Mouse (Mus musculus) cerebellum, adult 9-11 months (tissue): Measurements from ENCODE around the gene Galk2.

Experiments
- DNase-seq: peaks from one replicate; pipeline ENCODE4 v3.0.0; 2022

Gene Galk2

DNA sequence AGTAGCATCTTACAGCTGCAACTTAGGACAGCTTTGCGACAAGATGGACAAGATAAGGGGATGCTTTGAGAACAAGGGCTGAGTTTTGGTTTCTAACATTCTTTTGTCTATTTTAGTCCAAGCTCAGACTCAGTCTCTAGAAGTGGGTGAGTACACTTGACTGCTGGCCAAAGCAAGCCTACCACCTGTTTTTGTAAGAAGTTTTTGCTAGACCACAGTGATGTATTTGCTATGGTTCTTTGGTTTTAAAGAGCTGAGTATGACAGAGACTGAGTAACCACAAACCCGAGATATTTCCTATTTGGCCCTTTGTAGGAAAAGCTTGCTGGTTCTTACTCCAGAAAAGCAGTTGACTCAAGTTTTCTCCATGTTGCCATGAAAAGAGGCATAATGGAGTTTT is 89.3 kb downstream of the Galk2 start:
- DNase-seq: no peak

DNA sequence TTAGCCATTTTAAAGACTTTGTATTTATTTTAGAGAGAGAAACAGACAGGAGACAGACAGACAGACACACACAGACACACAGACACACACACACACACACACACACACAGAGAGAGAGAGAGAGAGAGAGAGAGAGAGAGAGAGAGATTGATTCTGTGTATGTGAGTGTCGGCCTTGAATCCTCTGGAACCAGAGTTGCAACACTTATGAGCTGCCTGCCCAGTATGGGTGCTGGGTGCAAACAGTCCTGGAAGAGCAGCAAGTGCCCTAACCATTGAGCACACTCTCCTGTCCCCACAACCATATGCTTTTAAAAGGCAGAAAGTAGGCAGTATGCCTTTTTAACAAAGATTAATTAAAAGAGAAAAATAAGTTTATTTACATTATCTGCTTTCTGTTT is 109.9 kb downstream of the Galk2 start:
- DNase-seq: no peak

DNA sequence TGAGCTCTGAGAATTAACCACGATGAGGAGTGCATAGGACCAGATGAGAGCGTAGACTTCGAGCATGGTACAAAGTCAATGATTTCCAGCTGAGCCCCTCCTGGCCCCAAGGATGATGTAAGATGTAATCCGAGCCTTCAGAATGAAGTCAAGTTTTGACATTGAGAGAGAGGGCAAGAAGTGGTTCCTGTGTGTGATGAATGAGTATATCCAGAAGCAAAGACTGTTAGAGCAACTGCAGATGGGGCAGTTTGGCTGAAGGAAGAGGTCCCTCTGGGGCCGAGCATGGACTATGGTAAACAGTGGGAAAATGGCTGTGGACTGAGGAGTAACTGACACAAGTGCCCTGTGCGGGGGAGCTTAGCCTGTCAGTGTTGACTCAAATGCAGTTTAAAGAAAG is 114.3 kb downstream of the Galk2 start:
- no peak for DNase-seq

DNA sequence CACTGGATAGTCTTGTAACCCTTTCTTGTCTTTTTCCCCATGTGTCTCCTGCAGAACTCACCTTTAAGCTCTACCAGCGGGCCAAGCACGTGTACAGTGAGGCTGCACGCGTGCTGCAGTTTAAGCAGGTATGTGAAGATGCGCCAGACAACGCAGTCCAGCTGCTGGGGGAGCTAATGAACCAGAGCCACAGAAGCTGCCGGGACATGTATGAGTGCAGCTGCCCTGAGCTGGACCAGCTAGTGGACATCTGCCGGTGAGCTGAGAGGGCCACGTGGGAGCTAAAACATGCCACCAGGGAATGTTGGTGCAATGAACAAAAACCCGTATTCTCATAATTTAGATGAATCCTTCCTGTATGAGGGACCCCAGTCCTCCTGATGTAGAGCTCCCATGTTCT is 116.3 kb downstream of the Galk2 start:
- DNase-seq: no peak

DNA sequence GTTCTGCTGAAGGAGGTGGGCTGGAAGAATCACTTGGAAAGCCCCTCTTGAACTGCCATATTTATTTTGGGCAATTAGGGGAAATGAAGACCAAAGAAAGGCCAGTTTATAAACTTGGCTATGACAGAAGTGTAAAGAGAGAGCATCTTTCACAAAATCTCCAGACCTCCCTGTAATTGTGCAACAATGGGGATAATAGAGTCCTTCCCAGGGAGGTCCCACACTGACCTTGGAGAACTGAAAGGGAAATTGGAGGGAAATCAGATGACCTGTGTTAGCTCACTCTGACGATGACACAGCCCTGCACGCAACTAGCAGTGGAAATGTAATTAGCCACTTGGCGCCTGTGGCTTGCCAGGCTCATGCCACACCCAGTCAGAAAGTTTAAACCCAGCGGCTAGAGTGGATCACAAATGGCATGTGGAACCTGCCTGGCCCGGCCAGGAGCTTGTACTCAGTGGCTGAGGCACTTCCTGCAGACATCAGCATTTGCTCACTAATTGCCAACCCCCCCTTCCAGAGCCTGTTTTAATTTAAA is 117.0 kb downstream of the Galk2 start:
- no peak for DNase-seq

DNA sequence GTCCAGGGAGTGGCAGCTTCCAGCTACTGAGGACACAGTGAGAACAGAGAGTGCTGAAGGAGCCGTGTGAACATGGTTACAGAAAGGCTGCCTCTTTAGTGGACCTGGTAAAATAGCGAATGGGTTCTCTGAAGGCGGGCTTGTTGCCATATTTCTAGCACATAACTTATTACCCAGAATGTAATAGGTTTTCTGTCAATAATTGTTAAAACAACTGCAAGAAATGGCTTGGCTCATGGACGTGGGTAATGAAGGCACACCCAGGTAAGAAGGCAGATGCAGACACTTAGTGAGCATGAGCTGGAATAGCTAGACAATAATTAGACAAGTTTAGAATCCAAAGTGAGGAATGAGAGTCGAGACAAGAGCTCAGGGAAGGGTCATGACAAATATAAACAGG is 143.4 kb downstream of the Galk2 start:
- no peak for DNase-seq

DNA sequence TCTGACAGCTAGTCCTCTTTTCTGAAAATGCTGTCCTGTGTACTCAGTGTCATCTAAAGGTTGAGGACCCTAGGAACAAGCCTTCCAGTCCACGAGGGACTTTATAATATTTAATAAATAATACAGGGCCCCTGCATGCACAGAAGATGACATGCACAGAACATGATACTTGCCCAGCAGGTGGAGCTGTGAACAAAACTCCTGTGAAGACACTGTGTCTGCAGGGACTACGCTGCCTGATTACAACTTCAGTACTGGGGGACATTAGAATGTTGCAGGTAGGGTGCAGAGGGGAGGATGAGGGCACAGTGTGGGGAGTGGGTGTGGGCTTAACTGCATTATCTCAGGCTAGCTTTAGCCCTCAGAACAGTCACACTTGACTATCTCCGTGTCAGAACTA is 147.2 kb downstream of the Galk2 start:
- DNase-seq: peak; percentile 12

DNA sequence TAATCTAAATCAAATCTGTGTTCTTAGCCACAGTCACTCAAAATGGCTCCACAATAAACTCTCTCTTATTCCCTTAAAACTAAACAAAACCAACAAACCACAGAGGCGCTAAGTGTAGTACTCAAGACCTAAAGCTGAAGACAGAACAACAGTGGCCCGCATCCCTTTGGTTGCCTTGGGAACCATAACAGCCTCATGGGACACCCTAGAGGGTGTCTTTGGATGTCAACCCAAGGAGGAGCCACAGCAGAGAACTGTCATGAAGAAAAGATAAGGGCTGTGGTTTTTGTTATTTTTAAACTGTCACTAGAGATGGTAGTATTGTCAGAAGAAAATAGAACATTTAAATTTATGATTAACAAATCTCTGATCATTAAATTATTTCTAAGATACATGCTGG is 147.8 kb downstream of the Galk2 start:
- DNase-seq: no peak

DNA sequence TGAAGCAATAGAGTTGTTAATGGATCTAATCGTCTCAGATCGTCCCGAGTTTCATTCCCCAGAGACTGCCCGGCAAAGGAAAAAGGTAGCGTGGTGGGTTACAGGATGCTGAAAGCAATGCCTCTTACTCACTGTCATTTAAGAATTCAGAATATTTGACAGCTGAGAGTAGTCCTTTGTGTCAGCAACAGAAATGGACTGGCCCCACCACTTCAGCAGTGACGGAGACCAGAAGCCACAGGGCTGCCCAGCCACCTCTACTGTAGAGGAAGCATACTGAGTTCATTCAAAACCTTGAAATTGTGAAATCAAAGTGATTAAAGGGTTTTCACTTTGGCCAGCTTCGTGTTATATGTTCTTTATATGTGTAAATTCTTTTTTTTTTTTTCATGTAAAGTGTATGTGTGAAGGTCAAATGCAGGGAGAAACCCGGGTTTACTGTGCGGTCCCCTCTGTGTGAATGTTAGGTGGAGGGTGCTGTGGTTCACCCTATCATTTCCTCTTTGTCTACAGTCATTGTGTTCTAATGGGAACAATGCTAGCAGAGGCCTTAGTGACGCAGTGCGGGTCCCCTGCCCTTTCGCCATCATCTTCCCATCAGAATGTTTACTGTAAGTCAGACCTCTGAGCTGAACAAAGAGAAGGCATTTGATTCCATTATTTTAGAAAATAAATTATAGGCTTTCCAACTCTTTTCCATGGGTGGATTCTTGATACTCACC is 156.2 kb downstream of the Galk2 start:
- no peak for DNase-seq

DNA sequence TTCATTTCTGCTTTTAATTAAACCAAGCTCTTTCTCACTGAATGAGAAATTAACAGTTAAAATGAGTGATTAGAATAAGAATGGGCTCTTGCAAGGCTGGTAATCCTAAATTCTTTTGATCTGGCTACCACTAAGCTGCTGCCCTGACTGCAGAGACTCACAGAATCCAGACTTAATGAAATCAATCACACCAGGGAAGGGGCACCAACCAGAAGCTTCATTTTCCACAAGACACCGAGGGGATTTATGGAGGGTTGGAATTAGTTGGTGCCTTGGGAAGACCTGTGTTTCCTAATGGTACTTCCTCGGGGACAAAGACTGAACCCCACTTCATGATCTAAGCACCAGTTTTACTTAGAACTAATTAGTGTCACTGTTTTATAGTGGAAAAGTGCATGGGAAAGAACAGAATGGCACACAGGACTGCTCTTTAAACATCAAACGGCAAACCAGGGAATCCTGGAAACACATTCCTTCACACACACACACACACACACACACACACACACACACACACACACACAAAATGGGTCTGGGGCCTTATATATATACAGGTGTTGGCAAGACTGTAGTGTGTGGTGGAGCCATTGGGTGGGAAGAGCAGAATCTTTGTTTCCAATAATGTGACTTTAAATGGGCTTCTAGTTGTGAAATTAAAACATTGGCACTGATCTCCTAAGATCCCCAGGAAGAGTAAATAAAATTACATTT is 157.0 kb downstream of the Galk2 start:
- no peak for DNase-seq

DNA sequence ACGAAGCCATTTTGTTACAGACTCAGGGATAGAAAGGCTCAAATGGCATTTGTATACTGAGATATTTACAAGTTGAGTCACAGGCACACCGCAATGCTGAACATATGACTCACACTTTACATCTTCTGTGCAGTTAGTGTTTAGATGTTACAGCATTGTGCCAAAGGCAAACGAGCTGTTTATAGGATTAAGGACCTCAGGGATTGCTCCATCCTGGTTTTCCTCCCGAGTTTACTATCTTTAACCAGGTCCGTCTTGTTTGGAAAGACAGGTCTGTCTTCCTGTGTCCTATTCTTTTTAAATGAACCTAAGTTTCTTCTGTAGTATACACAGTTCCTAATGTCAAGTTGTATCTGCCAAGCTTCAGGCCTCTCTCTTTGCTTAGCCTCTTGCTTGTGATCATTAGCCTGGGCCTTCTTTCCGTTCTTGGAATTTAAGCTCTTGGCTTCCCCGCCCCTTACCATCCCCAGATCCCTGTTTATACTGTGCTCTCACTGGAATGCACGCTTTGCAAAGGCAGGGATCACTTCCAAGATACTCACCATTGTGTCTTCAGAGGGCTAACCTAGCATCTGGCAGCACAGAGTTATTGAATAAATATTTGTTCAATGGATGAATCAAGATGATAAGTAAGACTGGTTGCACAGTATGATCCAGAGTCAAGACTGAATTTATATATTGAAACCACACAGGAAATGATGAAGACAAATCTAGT is 172.4 kb downstream of the Galk2 start:
- DNase-seq: no peak

DNA sequence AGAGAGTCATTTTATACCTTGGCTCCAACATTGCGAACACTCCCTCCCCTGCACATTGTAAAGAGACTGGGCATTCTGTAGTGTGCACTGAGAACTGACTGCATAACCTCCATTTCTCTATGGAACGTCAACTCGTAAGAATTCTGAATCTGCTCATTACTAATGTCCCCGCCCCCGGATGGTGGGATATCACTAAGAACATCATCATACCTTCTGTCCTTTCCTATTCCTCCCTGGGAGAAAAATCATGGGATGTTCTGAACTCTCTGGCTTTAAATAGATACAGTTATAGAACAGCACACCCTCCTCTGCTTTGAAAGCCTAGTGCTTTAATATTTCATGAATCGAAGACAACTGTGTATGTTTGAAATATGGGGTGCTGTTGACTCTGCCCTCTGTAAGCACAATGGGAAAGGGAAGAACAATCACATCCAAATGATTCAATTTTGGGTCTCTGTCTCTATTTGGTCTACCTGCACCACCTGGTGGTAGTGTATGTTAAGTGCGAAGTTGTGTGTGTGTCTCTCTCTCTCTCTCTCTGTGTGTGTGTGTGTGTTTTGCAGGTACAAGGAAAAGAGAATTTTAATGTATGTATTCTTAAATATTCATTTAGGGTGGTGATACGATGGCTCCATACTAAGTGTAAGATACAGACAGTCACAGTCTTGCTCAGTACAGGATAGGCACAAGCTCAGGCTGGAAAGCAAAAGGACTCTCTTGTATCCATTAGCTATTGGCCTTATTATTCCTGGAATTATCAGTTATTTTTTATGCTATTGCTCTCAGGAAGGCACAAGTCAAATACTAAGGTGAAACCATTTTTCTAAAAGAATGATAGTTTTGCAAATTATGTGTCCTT is 174.4 kb downstream of the Galk2 start:
- DNase-seq: no peak
